Mouse (Mus musculus) brain, embryonic 14.5 days (tissue): ENCODE data around the gene Spag9.

Source experiments
- CTCF ChIP-seq: fragments of 200-500 bp; IDR thresholded peaks from 2 replicates; pipeline ENCODE4 v1.5.1; 2012; ENCODE audit warnings: inconsistent platforms, mild to moderate bottlenecking, moderate library complexity, borderline replicate concordance; ENCODE audit not compliant: insufficient read depth, insufficient read length; ENCODE audit errors: extremely low read depth
- POLR2A ChIP-seq: fragments of 200-500 bp; IDR thresholded peaks from 2 replicates; pipeline ENCODE4 v1.6.1; 2012; ENCODE audit warnings: mild to moderate bottlenecking, inconsistent platforms, borderline replicate concordance; ENCODE audit not compliant: poor library complexity, insufficient read depth, insufficient read length, severe bottlenecking; ENCODE audit errors: extremely low read depth

- TF ChIP-seq POLR2A (no peak), CTCF (no peak)
Measured at GRCm38 (mm10) chr11:93968848-93969128, 27.1 kb upstream of the Spag9 start.
